Mouse (Mus musculus): ENCODE measurements around the gene Esyt3.

DNA sequence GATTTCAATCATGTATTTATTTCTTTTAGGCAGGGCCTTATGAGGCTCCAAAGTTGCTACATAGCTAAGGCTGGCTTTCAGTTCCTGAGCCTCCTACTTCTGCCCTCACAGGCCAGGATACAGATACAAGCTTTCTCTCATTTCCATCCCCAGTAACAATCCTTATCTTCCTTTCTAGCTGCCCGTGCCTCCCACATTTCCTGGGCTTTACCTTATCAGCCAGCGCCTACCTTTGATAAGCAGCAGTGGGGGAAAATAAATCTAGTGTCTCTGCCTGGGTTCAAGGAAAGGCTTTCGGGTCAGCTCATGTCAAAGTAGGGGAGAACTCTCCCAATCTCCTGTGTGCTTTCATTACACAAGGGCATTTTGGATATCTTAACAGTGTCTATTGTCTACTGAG, 16.8 kb downstream of the Esyt3 start:
- TF ChIP-seq CTCF (IDR thresholded peaks at IDR 0.05; ENCODE audit: low read depth): no peak
- no peak for TF ChIP-seq EP300 (IDR thresholded peaks at IDR 0.05; ENCODE audit: low read depth)
